Mouse (Mus musculus) embryonic facial prominence, embryonic 13.5 days (tissue): Measurements from ENCODE around the gene Rgcc. TPM values are rescaled to one million over a fixed set of nuclear protein-coding genes. Genes with fewer than 3 reads are reported as not detected.
A peak's percentile ranks its signal among the peaks of the same experiment; 100 is the strongest.

Experiments used
- ATAC-seq: fragments of 200-750 bp; cut with Nextera tagmentation; 2 replicates; pipeline ENCODE4 v1.8.0; 2017; ENCODE audit warnings: low read depth; ENCODE audit not compliant: insufficient number of reproducible peaks, insufficient read depth, low FRiP score, low TSS enrichment
- H3K27ac ChIP-seq: fragments of 300-500 bp; sonication (generic); 2 replicates; pipeline ENCODE4 v1.5.1; 2015; ENCODE audit warnings: moderate library complexity, mild to moderate bottlenecking, inconsistent platforms
- H3K27me3 ChIP-seq: fragments of 300-500 bp; sonication (generic); 2 replicates; pipeline ENCODE4 v1.6.1; 2015; ENCODE audit warnings: mild to moderate bottlenecking, inconsistent platforms
- H3K36me3 ChIP-seq: fragments of 300-500 bp; sonication (generic); 2 replicates; pipeline ENCODE4 v1.6.1; 2015; ENCODE audit warnings: mild to moderate bottlenecking, inconsistent platforms
- H3K4me1 ChIP-seq: fragments of 300-500 bp; sonication (generic); 2 replicates; pipeline ENCODE4 v1.6.1; 2015; ENCODE audit warnings: inconsistent platforms
- H3K4me2 ChIP-seq: fragments of 300-500 bp; sonication (generic); 2 replicates; pipeline ENCODE4 v1.6.1; 2015; ENCODE audit warnings: moderate library complexity, mild to moderate bottlenecking, inconsistent platforms
- H3K4me3 ChIP-seq: fragments of 300-500 bp; sonication (generic); 2 replicates; pipeline ENCODE4 v1.5.1; 2015; ENCODE audit warnings: mild to moderate bottlenecking, inconsistent platforms
- H3K9ac ChIP-seq: fragments of 300-500 bp; sonication (generic); 2 replicates; pipeline ENCODE4 v1.6.1; 2015; ENCODE audit warnings: mild to moderate bottlenecking, inconsistent platforms
- H3K9me3 ChIP-seq: fragments of 300-500 bp; sonication (generic); 2 replicates; pipeline ENCODE4 v1.6.1; 2016; ENCODE audit warnings: inconsistent platforms
- WGBS: fragments of 180-500 bp; shearing (Covaris S2); methylation state at CpG from one replicate; pipeline ENCODE4 v1.1.7; 2015; ENCODE audit warnings: mixed read lengths; 5-methylcytosine and 5-hydroxymethylcytosine counted together
- polyA plus RNA-seq: library from polyadenylated mRNA; unstranded; fragments of >200 nt; fragmentation: Nextera tagmentation; extraction: Ambion mirVana; gene quantifications from 2 replicates; pipeline ENCODE4 v1.2.1, GENCODE M21; 2015

The Rgcc gene
- polyA plus RNA-seq, 1 experiment from 2014 or later, result 52.6 TPM

DNA sequence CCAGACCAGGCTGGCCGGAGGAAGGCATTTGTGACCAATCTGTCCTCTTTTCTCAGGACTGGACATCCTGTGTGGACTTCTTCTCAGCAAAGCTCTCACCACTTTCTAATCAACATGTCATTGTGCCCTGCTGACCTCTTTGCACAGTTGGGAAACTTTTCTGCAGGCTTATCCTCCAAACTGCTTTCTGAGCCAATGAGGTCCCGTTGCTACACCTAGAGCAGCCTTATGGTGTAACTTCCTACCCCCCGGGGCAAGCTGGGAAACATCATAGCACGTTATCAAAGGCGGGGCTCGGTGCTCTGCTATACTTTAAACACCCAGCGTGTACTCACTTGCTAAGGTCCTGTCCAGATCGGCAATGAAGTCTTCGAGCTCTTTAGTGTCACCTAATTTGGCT, 11.5 kb downstream of the Rgcc start:
- Histone ChIP-seq H3K36me3 (peaks cover 7% of the 10 kb centered on the region), H3K4me2 (no peak overlapping the region), H3K27ac (no peak overlapping the region), H3K27me3 (no peaks in the 10 kb centered on the region), H3K9ac (no peak overlapping the region), H3K4me3 (no peak overlapping the region), H3K9me3 (no peaks in the 10 kb centered on the region), H3K4me1 (peaks cover 44% of the 10 kb centered on the region)
- WGBS, result 32% methylated on average over 9 of the region's 9 CpGs
- ATAC-seq, result no peak

GRCm38 (mm10) chr14:79288280-79288679, 13.2 kb downstream of the Rgcc start:
- peaks cover 7% of the 10 kb centered on the region for H3K36me3 ChIP-seq
- H3K4me1 ChIP-seq, result peaks cover 35% of the 10 kb centered on the region
- H3K9me3 ChIP-seq, result no peaks in the 10 kb centered on the region
- ATAC-seq, result no peak
- H3K4me2 ChIP-seq, result no peak overlapping the region
- no peak overlapping the region for H3K9ac ChIP-seq
- WGBS, result 68% methylated on average over 3 of the region's 3 CpGs
- no peak overlapping the region for H3K4me3 ChIP-seq
- H3K27ac ChIP-seq, result no peak overlapping the region
- H3K27me3 ChIP-seq, result no peaks in the 10 kb centered on the region

DNA sequence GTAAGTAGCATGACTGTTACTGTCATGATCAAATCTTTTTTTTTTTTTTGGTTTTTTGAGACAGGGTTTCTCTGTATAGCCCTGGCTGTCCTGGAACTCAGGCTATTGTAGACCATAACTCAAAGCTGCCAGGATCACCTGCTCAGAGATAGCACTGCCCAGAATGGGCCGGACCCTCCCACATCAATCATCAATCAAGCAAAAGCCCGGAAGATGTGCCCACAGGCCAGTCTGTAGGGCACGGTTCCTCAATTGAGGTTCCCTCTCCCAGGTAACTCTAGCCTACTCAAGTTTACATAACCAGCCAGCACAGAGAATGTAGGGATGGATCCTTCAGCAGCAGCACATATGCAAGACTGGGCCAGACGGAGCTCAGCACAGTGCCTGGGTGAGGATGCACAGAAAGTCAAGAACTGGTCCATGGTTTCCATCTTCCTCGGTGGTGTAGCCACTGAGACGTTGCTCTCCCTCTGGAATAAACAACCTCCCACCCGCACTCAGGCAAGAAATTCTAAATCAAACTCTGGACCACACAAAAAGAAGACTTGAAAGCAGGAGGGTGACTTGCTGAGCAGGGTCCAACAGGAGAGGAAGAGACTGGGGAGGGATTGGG, 14.1 kb downstream of the Rgcc start:
- WGBS, result 87% methylated on average over 7 of the region's 7 CpGs
- no peak overlapping the region for H3K4me3 ChIP-seq
- H3K9ac ChIP-seq, result no peak overlapping the region
- H3K9me3 ChIP-seq, result no peaks in the 10 kb centered on the region
- no peak overlapping the region for H3K4me2 ChIP-seq
- no peak for ATAC-seq
- peaks cover 26% of the 10 kb centered on the region for H3K4me1 ChIP-seq
- no peaks in the 10 kb centered on the region for H3K27me3 ChIP-seq
- H3K27ac ChIP-seq, result no peak overlapping the region
- peaks cover 7% of the 10 kb centered on the region for H3K36me3 ChIP-seq

GRCm38 (mm10) chr14:79285549-79285948, 15.9 kb downstream of the Rgcc start:
- WGBS, result 93% methylated on average over 5 of the region's 5 CpGs
- no peaks in the 10 kb centered on the region for H3K9me3 ChIP-seq

DNA sequence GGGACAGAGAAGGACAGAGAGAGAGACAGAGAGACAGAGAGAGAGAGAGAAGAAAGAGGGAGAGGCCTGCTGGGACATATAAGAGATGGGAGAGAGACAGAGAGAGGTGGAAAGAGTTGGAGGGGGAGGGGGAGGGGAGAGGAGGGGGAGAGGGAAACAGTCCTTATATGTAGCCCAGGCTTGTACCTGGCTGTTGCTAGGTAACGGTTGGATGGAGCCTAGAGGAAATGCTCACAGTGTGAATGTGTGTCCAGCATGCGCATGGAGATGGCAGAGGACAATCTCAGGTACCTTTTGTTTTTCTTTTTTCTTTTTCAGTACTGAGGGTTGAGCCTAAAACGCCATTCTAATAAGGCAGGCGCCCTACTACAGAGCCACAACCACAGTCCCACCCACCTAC, 16.8 kb downstream of the Rgcc start:
- ATAC-seq, result no peak
- Histone ChIP-seq H3K9ac (no peak overlapping the region), H3K9me3 (no peaks in the 10 kb centered on the region), H3K27ac (no peak overlapping the region), H3K4me2 (no peak overlapping the region), H3K4me3 (no peak overlapping the region), H3K4me1 (peaks cover 6% of the 10 kb centered on the region), H3K27me3 (no peaks in the 10 kb centered on the region), H3K36me3 (peaks cover 7% of the 10 kb centered on the region)
- 82% methylated on average over 4 of the region's 4 CpGs for WGBS

More at GRCm38 (mm10) chr14:79285549-79285948, 15.9 kb downstream of the Rgcc start:
- no peak overlapping the region for H3K4me2 ChIP-seq
- H3K27me3 ChIP-seq, result no peaks in the 10 kb centered on the region
- H3K27ac ChIP-seq, result no peak overlapping the region
- H3K4me1 ChIP-seq, result peaks cover 11% of the 10 kb centered on the region
- H3K9ac ChIP-seq, result no peak overlapping the region
- ATAC-seq, result no peak
- no peak overlapping the region for H3K4me3 ChIP-seq
- H3K36me3 ChIP-seq, result peaks cover 7% of the 10 kb centered on the region

DNA sequence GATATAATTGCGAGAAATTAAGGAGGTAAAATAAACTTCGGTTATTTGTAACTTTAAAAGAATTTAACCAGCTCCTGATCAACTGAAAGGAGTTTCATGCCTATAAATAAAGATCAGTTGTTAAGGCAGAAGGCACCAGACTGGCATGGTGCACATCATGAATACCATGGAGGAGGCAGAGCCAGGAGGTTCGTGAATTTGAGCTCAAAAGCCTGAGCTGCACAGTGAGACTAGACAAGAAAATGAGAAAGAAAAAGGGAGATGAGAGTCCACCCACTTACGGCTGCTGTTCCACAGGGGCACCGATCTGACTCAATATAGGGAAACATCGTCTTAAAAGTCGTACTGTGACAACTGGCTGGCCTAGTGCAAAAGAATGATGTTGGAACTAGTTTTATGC, 17.5 kb downstream of the Rgcc start:
- Histone ChIP-seq H3K4me3 (no peak overlapping the region), H3K27ac (no peak overlapping the region), H3K4me1 (peaks cover 8% of the 10 kb centered on the region; the same call in 1 of the 2 replicates), H3K9ac (no peak overlapping the region), H3K36me3 (peaks cover 7% of the 10 kb centered on the region), H3K4me2 (no peak overlapping the region), H3K27me3 (no peaks in the 10 kb centered on the region), H3K9me3 (no peaks in the 10 kb centered on the region)
- no peak for ATAC-seq
- WGBS, result 90% methylated on average over 7 of the region's 7 CpGs

- no peak for ATAC-seq
- peaks cover 8% of the 10 kb centered on the region; the same call in 1 of the 2 replicates for H3K4me1 ChIP-seq
- H3K27me3 ChIP-seq, result no peaks in the 10 kb centered on the region
- no peak overlapping the region for H3K9ac ChIP-seq
- WGBS, result 86% methylated on average over 9 of the region's 9 CpGs
- H3K9me3 ChIP-seq, result no peaks in the 10 kb centered on the region
- H3K27ac ChIP-seq, result no peak overlapping the region
- no peaks in the 10 kb centered on the region for H3K36me3 ChIP-seq
- H3K4me2 ChIP-seq, result no peak overlapping the region
- H3K4me3 ChIP-seq, result no peak overlapping the region
These were observed 19.4 kb downstream of the Rgcc start for GRCm38 (mm10) chr14:79281894-79282553.

GRCm38 (mm10) chr14:79280456-79280855, 21.0 kb downstream of the Rgcc start:
- H3K27ac ChIP-seq, result peak overlapping the region; percentile 22
- no peak overlapping the region for H3K9ac ChIP-seq
- H3K4me3 ChIP-seq, result no peak overlapping the region
- no peaks in the 10 kb centered on the region for H3K9me3 ChIP-seq
- peaks cover 13% of the 10 kb centered on the region; the same call in 1 of the 2 replicates for H3K4me1 ChIP-seq
- no peaks in the 10 kb centered on the region for H3K36me3 ChIP-seq
- H3K27me3 ChIP-seq, result no peaks in the 10 kb centered on the region
- 85% methylated on average over 9 of the region's 9 CpGs for WGBS
- no peak for ATAC-seq
- no peak overlapping the region for H3K4me2 ChIP-seq

DNA sequence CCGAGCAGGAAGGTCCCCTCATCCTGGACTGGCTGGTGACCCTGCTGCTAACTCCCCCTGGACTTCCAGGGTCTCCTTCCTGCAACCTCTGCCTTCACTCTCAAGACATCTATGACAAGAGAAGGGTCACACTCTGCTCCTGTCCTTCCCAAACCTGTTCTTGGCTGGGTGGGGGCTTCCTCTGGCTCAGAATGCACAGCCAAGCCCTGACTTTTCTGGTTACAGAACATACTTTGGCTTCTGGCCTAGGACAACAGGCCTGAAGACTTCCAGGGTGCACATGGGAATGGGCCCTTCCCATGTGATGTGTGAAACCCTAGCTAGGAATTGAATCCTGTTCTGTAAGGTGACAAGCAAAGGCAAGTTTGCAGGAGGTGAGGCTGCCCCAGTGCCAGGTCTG, 22.0 kb downstream of the Rgcc start:
- no peak for ATAC-seq
- 64% methylated on average over 1 of the region's 1 CpGs for WGBS
- H3K4me2 ChIP-seq, result no peak overlapping the region
- no peak overlapping the region for H3K9ac ChIP-seq
- no peaks in the 10 kb centered on the region for H3K9me3 ChIP-seq
- H3K27me3 ChIP-seq, result no peaks in the 10 kb centered on the region
- H3K4me3 ChIP-seq, result no peak overlapping the region
- H3K27ac ChIP-seq, result no peak overlapping the region
- no peaks in the 10 kb centered on the region for H3K36me3 ChIP-seq
- H3K4me1 ChIP-seq, result peaks cover 14% of the 10 kb centered on the region; the same call in 1 of the 2 replicates

DNA sequence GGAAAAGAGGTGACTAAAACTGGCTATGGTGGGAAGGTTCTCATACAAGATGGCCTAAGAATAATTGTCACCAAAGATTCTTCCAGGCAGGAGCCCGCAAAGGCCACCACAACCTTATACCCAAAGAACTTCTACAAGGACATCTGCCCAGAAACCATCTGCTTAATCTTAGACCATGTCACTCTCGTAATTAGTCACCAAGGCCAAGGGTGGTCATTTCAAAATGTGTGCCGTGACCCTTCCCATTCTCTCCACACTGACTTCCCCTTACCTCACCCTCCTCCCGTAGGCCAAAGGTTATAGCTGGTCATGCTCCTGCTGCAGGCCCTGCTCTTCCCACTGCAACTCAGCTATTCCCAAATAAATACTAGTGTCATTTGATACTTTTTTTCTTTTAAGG, 22.5 kb downstream of the Rgcc start:
- no peaks in the 10 kb centered on the region for H3K9me3 ChIP-seq
- no peaks in the 10 kb centered on the region for H3K27me3 ChIP-seq
- WGBS, result 68% methylated on average over 4 of the region's 4 CpGs
- ATAC-seq, result no peak
- no peaks in the 10 kb centered on the region for H3K36me3 ChIP-seq
- no peak overlapping the region for H3K4me3 ChIP-seq
- H3K9ac ChIP-seq, result no peak overlapping the region
- no peak overlapping the region for H3K4me2 ChIP-seq
- no peak overlapping the region for H3K27ac ChIP-seq
- peaks cover 17% of the 10 kb centered on the region; the same call in 1 of the 2 replicates for H3K4me1 ChIP-seq

DNA sequence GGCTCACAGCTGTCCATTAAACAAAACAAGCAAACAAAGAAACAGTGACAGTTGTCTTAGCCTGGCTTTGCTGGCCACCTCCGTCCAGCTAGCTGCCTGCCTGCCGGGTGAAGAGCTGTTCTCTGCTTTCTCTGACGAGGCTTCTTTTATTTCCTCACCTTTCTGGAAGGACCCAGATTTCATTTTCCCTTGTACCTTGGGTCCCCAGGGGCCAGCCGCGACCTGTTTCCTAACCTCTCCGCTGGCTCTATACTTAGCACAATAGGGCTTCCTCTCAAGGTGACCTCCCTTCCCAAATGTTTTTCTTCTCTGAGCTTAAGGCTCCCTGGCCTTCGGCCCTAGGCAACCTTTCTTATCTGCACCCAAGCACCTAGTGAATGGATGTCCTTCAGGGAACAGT, 23.5 kb downstream of the Rgcc start:
- Histone ChIP-seq H3K9me3 (no peaks in the 10 kb centered on the region), H3K36me3 (no peaks in the 10 kb centered on the region), H3K27me3 (no peaks in the 10 kb centered on the region), H3K4me3 (no peak overlapping the region), H3K4me2 (no peak overlapping the region), H3K9ac (no peak overlapping the region), H3K4me1 (peaks cover 20% of the 10 kb centered on the region; the same call in 1 of the 2 replicates), H3K27ac (no peak overlapping the region)
- ATAC-seq, result no peak
- 40% methylated on average over 7 of the region's 7 CpGs for WGBS

GRCm38 (mm10) chr14:79275870-79276395, 25.5 kb downstream of the Rgcc start:
- Histone ChIP-seq H3K27me3 (no peaks in the 10 kb centered on the region), H3K4me2 (no peak overlapping the region), H3K9ac (no peak overlapping the region), H3K9me3 (no peaks in the 10 kb centered on the region), H3K4me3 (no peak overlapping the region), H3K4me1 (peaks cover 20% of the 10 kb centered on the region; the same call in 1 of the 2 replicates), H3K27ac (no peak overlapping the region), H3K36me3 (no peaks in the 10 kb centered on the region)
- WGBS, result 77% methylated on average over 8 of the region's 8 CpGs
- no peak for ATAC-seq
